Mouse (Mus musculus) midbrain, embryonic 13.5 days (tissue): ENCODE data around the gene Lrrc10. TPM values are rescaled to one million over a fixed set of nuclear protein-coding genes. Genes with fewer than 3 reads are reported as not detected.

Experiments
- ATAC-seq: fragments of 200-750 bp; cut with Nextera tagmentation; 2 replicates; pipeline ENCODE4 v1.8.0; 2017; ENCODE audit warnings: mild to moderate bottlenecking, moderate TSS enrichment, moderate library complexity
- H3K27ac ChIP-seq: fragments of 300-500 bp; sonication (generic); 2 replicates; pipeline ENCODE4 v1.5.1; 2015; ENCODE audit warnings: inconsistent platforms, mild to moderate bottlenecking, moderate library complexity
- H3K27me3 ChIP-seq: fragments of 300-500 bp; sonication (generic); 2 replicates; pipeline ENCODE4 v1.6.1; 2015; ENCODE audit warnings: mild to moderate bottlenecking, inconsistent platforms
- H3K36me3 ChIP-seq: fragments of 300-500 bp; sonication (generic); 2 replicates; pipeline ENCODE4 v1.6.1; 2015; ENCODE audit warnings: mild to moderate bottlenecking, inconsistent platforms
- H3K4me1 ChIP-seq: fragments of 300-500 bp; sonication (generic); replicated peaks from 2 replicates; pipeline ENCODE4 v1.6.1; 2015; ENCODE audit warnings: inconsistent platforms
- H3K4me2 ChIP-seq: fragments of 300-500 bp; sonication (generic); replicated peaks from 2 replicates; pipeline ENCODE4 v1.6.1; 2015; ENCODE audit warnings: moderate library complexity, mild to moderate bottlenecking, inconsistent platforms
- H3K4me3 ChIP-seq: fragments of 300-500 bp; sonication (generic); replicated peaks from 2 replicates; pipeline ENCODE4 v1.5.1; 2015; ENCODE audit warnings: mild to moderate bottlenecking, inconsistent platforms
- H3K9ac ChIP-seq: fragments of 300-500 bp; sonication (generic); replicated peaks from 2 replicates; pipeline ENCODE4 v1.6.1; 2015; ENCODE audit warnings: mild to moderate bottlenecking, inconsistent platforms
- H3K9me3 ChIP-seq: fragments of 300-500 bp; sonication (generic); 2 replicates; pipeline ENCODE4 v1.6.1; 2016; ENCODE audit warnings: mild to moderate bottlenecking, inconsistent platforms
- WGBS: fragments of 180-500 bp; shearing (Covaris S2); methylation state at CpG from one replicate; pipeline ENCODE4 v1.1.7; 2015; 5-methylcytosine and 5-hydroxymethylcytosine counted together
- polyA plus RNA-seq: library from polyadenylated mRNA; unstranded; fragments of >200 nt; fragmentation: Nextera tagmentation; extraction: Ambion mirVana; gene quantifications from 2 replicates; pipeline ENCODE4 v1.2.1, GENCODE M21; 2015

The Lrrc10 gene
- not detected in 2 replicates for polyA plus RNA-seq

DNA sequence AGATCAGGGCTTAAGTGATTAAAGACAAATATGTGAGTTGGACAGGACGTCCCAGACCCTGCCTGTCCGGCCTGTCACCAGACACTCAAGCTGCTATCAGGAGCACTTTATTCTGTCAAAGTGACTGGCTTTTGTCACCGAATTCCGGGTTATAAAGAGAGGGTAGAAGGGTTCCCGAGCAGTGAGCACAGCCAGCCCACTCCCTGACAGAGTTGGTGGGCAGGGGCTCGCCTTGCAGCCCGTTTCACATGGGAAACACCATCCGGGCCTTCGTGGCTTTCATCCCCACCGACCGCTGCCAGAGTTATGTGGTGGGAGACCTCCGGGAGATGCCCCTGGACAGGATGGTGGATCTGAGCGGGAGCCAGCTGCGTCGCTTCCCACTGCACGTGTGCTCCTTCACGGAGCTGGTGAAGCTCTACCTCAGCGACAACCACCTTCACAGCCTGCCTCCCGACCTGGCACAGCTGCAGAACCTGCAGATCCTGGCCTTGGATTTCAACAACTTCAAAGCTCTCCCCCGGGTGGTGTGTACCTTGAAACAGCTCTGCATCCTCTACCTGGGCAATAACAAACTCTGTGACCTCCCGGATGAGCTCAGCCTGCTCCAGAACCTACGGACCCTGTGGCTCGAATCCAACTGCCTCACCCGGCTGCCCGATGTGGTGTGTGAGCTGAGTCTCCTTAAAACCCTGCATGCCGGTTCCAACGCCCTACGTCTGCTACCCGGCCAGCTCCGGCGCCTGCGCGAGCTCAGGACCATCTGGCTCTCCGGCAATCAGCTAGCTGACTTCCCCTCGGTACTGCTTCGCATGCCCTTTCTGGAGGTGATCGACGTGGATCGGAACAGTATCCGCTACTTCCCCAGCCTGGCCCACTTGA is at the start of gene Lrrc10:
Gene Lrrc10, plus strand, starts transcription at position 167 of the 882 bp plus-strand sequence.
- no peak within 1 kb of the TSS for H3K4me3 ChIP-seq
- 0 out of 2 replicates have a peak, but pooled peaks have one; percentile 24 for ATAC-seq
- H3K36me3 ChIP-seq, result peaks cover 20% of the 10 kb centered on the region
- H3K27ac ChIP-seq, result no peak within 1 kb of the TSS
- peaks cover 12% of the 10 kb centered on the region for H3K4me1 ChIP-seq
- WGBS, result 50% methylated on average over 40 of the region's 40 CpGs
- H3K4me2 ChIP-seq, result peak within 1 kb of the TSS; percentile 31
- 0 out of 2 replicates have a peak within 1 kb of the TSS, but pooled peaks have one; percentile 21 for H3K9ac ChIP-seq
- no peaks in the 10 kb centered on the region for H3K9me3 ChIP-seq
- H3K27me3 ChIP-seq, result no peaks in the 10 kb centered on the region

DNA sequence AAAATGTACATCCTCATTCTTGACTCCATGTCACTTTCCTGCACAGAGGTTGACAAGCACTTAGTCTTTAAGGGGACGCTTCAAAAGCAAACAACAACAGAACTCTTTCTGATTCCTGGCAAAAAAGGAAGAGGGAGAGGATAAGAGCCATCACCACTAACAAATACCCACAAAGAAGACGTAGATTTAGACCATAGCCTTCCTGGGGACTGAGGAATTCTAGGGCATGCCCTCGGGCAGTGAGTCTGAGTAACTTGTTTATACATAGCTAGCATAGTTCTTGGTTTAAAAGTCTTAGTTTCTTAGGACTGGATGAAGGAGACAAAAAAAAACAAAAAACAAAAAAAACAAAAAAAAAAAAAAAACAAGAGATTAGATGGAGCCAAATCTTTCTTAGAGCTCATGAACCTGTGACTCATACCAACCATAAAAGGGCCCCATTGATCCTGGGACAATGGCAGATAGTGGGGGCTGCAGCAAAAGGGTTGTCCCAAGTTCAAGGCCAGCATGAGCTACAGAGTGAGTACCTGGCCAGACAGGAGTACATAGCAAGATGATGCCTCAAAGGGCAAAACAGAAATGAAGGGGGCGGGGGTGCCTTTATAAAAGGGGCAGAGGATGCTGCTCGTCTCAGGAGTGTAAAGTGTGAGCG is 49.4 kb upstream of the Lrrc10 start:
- H3K27me3 ChIP-seq, result no peaks in the 10 kb centered on the region

DNA sequence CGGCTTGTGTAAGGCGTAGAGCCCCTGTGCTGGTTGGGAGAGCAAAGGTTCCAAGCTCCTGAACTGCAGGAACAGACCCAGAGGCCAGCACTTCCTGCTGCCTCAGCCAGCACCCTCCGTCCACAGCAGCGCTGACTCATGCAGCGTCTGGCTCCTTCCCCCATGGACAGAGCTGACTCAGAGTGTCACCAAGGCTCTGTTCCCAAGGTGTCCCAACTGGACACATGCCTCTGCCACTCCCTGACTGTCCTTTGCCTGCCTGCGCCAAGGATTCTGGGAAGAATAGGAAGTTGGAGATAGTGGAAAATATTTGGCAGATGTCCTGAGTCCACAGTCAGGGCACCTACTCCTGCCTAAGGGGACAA is 48.9 kb upstream of the Lrrc10 start:
- no peaks in the 10 kb centered on the region for H3K9me3 ChIP-seq
- H3K9ac ChIP-seq, result no peak overlapping the region
- WGBS, result 84% methylated on average over 6 of the region's 6 CpGs
- ATAC-seq, result no peak
- no peak overlapping the region for H3K4me3 ChIP-seq
- no peaks in the 10 kb centered on the region for H3K27me3 ChIP-seq
- no peaks in the 10 kb centered on the region for H3K36me3 ChIP-seq
- no peak overlapping the region for H3K27ac ChIP-seq
- no peak overlapping the region for H3K4me2 ChIP-seq
- H3K4me1 ChIP-seq, result no peaks in the 10 kb centered on the region

More for the DNA sequence above, 49.4 kb upstream of the Lrrc10 start:
- Histone ChIP-seq H3K36me3 (no peaks in the 10 kb centered on the region), H3K4me1 (no peaks in the 10 kb centered on the region), H3K9ac (no peak overlapping the region), H3K4me3 (no peak overlapping the region), H3K27ac (no peak overlapping the region), H3K9me3 (no peaks in the 10 kb centered on the region), H3K4me2 (no peak overlapping the region)
- no peak for ATAC-seq
- 76% methylated on average over 6 of the region's 6 CpGs for WGBS

DNA sequence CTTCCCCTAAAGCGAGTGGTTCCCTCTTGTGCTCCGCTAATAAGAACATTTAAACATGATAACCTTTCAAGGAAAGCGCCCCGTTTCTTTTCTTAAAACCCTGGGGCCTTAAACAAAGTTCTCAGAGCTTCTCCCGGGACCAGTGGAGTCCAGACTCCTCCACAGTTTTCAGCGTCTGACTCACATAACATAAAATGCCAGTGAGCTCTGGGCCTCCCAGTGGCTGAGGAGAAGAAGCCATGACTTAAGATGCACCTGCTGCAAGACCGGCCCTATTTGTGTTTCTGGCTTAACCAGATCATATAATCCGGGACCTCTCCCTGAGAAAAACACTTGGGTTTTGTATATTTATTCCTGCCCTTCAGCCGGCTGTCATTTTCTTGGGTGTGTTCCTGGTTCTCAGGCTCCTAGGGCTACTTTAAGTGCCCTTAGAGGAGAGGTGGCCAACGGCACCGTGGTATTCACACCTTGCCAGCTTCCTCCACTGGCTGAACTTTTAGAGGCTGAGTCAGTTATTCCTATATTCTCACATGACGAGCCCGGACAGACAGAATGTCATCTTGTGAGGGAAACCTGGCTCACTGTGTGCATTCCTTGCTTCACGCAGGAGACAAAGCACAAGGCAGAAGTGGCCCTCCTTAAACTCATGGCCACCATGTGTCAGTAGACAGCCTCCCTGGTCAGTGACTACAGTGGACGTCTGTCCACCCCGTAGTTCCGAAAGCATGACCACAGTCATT is 46.3 kb upstream of the Lrrc10 start:
- no peaks in the 10 kb centered on the region for H3K9me3 ChIP-seq
- no peak overlapping the region for H3K4me3 ChIP-seq
- no peak overlapping the region for H3K27ac ChIP-seq
- H3K36me3 ChIP-seq, result no peaks in the 10 kb centered on the region
- no peaks in the 10 kb centered on the region for H3K27me3 ChIP-seq
- 88% methylated on average over 17 of the region's 17 CpGs for WGBS
- no peak overlapping the region for H3K4me2 ChIP-seq
- ATAC-seq, result no peak
- H3K9ac ChIP-seq, result no peak overlapping the region
- no peaks in the 10 kb centered on the region for H3K4me1 ChIP-seq

DNA sequence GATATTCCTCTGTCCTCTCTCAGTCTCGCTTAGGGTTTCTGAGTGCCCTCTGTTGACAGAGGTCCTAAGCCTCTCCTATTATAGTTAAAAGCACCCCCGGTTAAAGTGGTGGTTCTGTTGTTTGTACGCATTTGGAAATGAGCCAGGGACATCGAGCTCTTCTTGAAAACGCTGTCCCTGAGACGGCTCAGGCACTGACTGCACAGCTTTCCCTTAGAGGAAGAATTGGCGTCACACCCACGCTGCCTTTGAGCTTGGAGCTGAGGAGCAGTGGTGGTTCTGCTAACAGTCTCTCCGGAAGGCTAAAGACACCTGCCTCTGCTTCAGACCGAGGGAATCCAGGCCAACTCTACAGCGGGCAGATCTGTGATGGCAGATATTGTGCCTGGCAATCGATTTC is 44.2 kb upstream of the Lrrc10 start:
- Histone ChIP-seq H3K4me1 (peaks cover 8% of the 10 kb centered on the region; the same call in 1 of the 2 replicates), H3K27ac (no peak overlapping the region), H3K9me3 (no peaks in the 10 kb centered on the region), H3K27me3 (no peaks in the 10 kb centered on the region), H3K4me3 (no peak overlapping the region), H3K36me3 (no peaks in the 10 kb centered on the region), H3K4me2 (no peak overlapping the region), H3K9ac (no peak overlapping the region)
- WGBS, result 68% methylated on average over 12 of the region's 12 CpGs
- no peak for ATAC-seq

DNA sequence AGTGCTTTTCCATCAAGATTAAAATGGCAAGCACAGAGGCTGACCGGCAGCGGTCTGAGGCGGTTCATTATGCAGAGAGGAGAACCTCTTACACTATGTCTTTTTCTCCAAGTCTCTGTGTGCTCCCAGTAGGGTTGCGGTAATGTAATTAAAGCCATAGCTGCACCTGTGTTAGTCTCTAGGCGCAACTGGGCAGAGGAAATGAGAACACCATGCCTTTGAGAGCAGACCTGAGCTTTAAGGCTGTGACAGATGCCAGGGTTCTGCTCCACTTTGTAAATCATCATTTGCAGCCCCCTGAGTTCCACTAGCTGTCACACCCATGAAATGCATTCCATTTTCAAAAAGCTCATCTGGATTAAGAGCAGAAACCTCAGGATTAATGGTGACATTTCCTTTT is 40.4 kb upstream of the Lrrc10 start:
- H3K4me1 ChIP-seq, result peaks cover 8% of the 10 kb centered on the region; the same call in 1 of the 2 replicates
- 63% methylated on average over 5 of the region's 5 CpGs for WGBS
- ATAC-seq, result peak; percentile 64
- H3K4me2 ChIP-seq, result no peak overlapping the region
- no peaks in the 10 kb centered on the region for H3K27me3 ChIP-seq
- no peaks in the 10 kb centered on the region for H3K9me3 ChIP-seq
- 0 out of 2 replicates have a peak overlapping the region, but pooled peaks have one; percentile 22 for H3K27ac ChIP-seq
- H3K36me3 ChIP-seq, result no peaks in the 10 kb centered on the region
- no peak overlapping the region for H3K9ac ChIP-seq
- no peak overlapping the region for H3K4me3 ChIP-seq

DNA sequence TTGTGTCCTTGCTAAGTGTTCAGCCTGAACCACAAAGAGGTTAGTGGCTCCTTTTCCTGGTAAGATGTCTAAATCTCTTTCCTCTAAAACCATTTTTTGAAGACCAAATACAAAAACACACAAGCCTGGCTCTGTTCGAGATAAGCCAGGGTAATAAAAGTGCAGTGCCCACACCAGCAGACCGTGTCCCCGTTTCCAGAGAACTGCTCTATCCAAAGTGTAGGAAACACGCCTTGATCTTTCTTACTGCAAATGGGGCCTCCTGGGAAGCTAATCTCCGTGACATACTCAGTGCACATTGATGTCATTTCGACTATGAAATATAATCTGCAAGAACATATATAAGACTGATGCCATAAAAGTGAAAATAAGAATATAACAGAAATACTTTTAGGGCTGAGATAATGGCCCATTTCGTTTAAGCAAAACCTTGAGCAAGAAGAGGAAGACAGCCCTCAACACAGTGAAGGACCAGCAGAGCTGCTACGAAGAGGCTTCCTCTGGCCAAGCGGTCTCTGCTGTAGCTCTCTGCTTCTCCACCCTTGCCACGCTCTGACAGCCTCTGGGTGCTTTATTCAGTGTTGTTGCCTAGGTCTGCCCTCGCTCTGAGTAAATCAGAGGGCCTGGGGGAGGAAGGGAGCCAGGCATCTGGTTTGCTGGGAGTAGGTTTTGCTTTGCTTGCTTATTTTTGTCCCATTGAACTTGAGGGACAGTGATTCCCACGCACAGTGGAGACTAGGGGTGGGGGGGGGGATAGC is 39.3 kb upstream of the Lrrc10 start:
- Histone ChIP-seq H3K9ac (no peak overlapping the region), H3K27ac (no peak overlapping the region), H3K36me3 (no peaks in the 10 kb centered on the region), H3K27me3 (no peaks in the 10 kb centered on the region), H3K4me3 (no peak overlapping the region), H3K9me3 (no peaks in the 10 kb centered on the region), H3K4me2 (no peak overlapping the region), H3K4me1 (peaks cover 8% of the 10 kb centered on the region; the same call in 1 of the 2 replicates)
- WGBS, result 64% methylated on average over 12 of the region's 12 CpGs
- no peak for ATAC-seq

DNA sequence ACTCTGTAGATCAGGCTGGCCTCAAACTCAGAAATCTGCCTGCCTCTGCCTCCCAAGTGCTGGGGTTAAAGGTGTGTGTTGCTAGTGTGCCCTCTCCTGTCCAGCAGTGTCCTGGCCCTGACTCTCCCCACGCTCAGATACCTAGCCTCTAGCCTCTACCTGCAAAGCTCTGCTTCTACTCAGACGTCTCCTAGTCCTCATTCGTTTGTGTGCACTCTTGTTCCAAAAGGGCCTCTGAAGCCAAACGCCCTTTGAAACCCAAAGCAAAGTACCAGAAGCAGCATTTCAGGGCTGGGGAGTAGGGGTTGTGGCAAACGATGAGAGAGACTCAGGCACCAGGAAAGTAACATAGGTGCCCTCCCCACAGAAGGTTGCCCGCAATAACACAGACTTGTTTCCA is 35.5 kb upstream of the Lrrc10 start:
- Histone ChIP-seq H3K9ac (no peak overlapping the region), H3K4me2 (no peak overlapping the region), H3K4me3 (no peak overlapping the region), H3K27ac (no peak overlapping the region), H3K4me1 (peaks cover 8% of the 10 kb centered on the region), H3K9me3 (no peaks in the 10 kb centered on the region), H3K27me3 (0 out of 2 replicates have a peak, but pooled peaks cover 5% of the 10 kb centered on the region), H3K36me3 (no peaks in the 10 kb centered on the region)
- WGBS, result 90% methylated on average over 6 of the region's 6 CpGs
- ATAC-seq, result no peak

DNA sequence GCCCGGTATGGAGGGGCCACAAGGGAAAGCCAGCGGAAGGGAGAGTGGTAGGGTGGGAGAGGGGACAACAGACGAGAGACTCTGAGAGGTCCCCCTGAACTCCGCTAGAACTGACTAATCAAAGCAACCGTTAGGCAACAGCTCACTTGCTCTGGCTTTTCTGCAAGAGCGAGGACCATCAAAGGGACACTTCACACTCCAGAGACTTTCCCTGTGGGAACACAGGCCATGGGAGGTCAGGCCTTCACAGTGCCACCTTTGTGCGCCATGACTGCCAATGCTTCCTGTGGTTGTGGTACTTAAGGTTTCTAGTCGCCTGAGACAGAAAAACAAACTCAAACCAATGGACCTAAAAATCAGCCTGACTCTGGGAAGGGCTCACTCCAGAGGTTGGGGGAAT is 34.1 kb upstream of the Lrrc10 start:
- no peak for ATAC-seq
- Histone ChIP-seq H3K9me3 (no peaks in the 10 kb centered on the region), H3K27ac (no peak overlapping the region), H3K4me1 (peaks cover 6% of the 10 kb centered on the region), H3K4me2 (no peak overlapping the region), H3K9ac (no peak overlapping the region), H3K36me3 (no peaks in the 10 kb centered on the region), H3K27me3 (0 out of 2 replicates have a peak, but pooled peaks cover 5% of the 10 kb centered on the region), H3K4me3 (no peak overlapping the region)
- WGBS, result 22% methylated on average over 8 of the region's 8 CpGs

DNA sequence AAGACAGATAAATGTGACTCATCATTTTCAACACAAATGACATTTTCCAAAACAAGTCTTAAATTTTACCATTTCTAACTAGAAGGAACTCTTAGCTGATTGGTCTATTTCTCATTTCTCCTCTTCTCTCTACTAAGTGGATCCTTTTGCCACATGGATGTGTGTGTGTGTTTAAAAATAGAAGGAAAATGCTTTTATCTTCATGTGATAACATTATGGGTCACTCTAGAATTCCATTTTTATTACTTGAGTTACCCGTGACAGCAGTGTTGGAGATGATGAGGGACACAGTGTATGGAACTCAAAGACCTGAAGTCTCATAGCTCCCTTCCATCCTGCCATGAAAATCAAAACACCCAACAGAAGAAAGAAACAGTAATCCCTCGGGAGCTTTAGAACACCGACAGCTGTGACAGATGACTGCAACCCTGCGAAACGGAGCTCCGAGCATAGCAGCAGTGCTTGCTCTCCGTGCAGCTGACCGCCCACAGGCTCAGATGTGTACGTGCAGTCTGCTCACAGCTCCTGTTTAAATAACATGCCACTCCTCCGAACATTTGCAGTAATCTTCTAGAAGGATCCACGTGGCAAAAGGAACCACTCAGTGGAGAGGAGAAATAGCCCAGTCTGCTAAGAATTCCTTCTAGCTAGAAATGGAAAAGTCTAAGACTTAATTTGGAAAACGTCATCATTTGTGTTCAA is 31.3 kb upstream of the Lrrc10 start:
- 24% methylated on average over 12 of the region's 12 CpGs for WGBS
- no peak overlapping the region for H3K27ac ChIP-seq
- peak overlapping the region; percentile 16 for H3K4me2 ChIP-seq

DNA sequence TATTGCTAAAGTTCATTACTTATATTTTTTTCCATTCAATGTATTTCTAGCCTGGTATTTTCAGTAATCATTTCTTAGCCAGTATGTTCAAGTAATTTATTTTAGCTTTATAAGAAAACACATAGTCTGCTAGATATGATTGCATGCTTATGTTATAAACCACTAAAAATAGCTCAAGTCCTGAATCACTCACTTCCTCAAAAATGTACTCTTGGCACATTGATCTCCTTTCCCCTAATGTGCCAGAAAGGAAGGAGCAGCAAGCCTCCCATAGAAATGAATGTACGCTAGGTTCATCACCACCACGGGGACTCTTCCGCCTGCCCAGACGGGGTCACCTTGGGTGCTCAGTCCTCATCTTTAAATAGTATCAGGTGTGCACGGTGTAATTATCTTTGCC is 30.6 kb upstream of the Lrrc10 start:
- 0 out of 2 replicates have a peak, but pooled peaks have one; percentile 18 for ATAC-seq
- 94% methylated on average over 5 of the region's 5 CpGs for WGBS
- Histone ChIP-seq H3K9me3 (no peaks in the 10 kb centered on the region), H3K27ac (no peak overlapping the region), H3K4me2 (no peak overlapping the region), H3K4me1 (peaks cover 19% of the 10 kb centered on the region), H3K36me3 (no peaks in the 10 kb centered on the region), H3K27me3 (0 out of 2 replicates have a peak, but pooled peaks cover 5% of the 10 kb centered on the region), H3K9ac (no peak overlapping the region), H3K4me3 (no peak overlapping the region)

More for the DNA sequence above, 31.3 kb upstream of the Lrrc10 start:
- Histone ChIP-seq H3K27me3 (0 out of 2 replicates have a peak, but pooled peaks cover 5% of the 10 kb centered on the region), H3K9ac (no peak overlapping the region), H3K4me1 (peaks cover 18% of the 10 kb centered on the region), H3K36me3 (no peaks in the 10 kb centered on the region), H3K9me3 (no peaks in the 10 kb centered on the region), H3K4me3 (no peak overlapping the region)
- peak; percentile 92 for ATAC-seq
